Mouse (Mus musculus) small intestine, adult 2 months (tissue): ENCODE measurements around the gene Tespa1.

Experiments
- CTCF ChIP-seq: fragments of 200-500 bp; IDR thresholded peaks from 2 replicates; pipeline ENCODE4 v1.5.1; 2012; ENCODE audit warnings: low read depth, mild to moderate bottlenecking, control low read depth, inconsistent platforms, low read length, moderate library complexity, mixed read lengths; ENCODE audit not compliant: insufficient replicate concordance, insufficient read length; ENCODE audit errors: extremely low read depth
- POLR2A ChIP-seq: fragments of 200-500 bp; IDR thresholded peaks from 2 replicates; pipeline ENCODE4 v1.6.1; 2012; ENCODE audit warnings: low read depth, mild to moderate bottlenecking, control low read depth, inconsistent platforms, low read length, moderate library complexity

DNA sequence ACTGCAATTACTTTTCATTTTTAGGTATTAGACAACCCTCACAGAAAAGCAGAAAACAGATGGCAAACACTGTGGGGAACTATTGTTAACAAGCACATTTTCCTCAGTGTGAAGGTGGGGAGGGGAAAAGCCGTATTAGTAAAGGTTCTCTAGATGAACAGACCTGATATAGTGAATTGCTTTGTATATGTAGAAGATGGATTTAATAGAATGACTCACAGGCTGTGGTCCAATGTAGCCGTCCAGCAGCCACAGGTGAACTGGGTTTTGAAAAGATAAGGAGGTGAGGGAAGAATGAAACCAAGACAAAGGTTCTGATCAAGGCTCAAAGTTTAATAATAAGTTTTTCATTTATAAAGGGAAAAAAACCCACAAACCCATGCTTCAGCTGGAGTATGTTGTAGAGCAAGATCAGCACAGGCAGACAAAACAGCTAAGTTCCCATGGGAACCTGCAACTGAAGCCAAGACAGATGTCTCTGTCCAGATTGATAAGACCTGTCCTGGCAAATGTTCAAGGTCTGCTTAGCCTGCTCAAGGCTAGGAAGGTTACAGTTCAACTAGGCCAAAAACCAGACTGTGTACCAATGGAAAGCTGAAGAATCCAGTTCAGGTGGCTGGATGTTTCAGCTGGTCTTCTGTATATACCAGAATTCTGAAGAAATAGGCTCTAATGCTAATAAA lies 50.0 kb downstream of the Tespa1 start:
- TF ChIP-seq POLR2A: no peak
- TF ChIP-seq CTCF: no peak
